Mouse (Mus musculus) midbrain, embryonic 12.5 days (tissue): ENCODE results near the gene Olfr318. TPM values are rescaled to one million over a fixed set of nuclear protein-coding genes. Genes with fewer than 3 reads are reported as not detected.

Experiments
- ATAC-seq: fragments of 200-750 bp; cut with Nextera tagmentation; 2 replicates; pipeline ENCODE4 v1.8.0; 2017; ENCODE audit warnings: low read depth, moderate TSS enrichment, moderate library complexity; ENCODE audit not compliant: low FRiP score
- H3K27ac ChIP-seq: fragments of 300-500 bp; sonication (generic); replicated peaks from 2 replicates; pipeline ENCODE4 v1.5.1; 2016; ENCODE audit warnings: mild to moderate bottlenecking
- H3K27me3 ChIP-seq: fragments of 300-500 bp; sonication (generic); 2 replicates; pipeline ENCODE4 v1.6.1; 2016; ENCODE audit warnings: mild to moderate bottlenecking
- H3K36me3 ChIP-seq: fragments of 300-500 bp; sonication (generic); 2 replicates; pipeline ENCODE4 v1.6.1; 2016
- H3K4me1 ChIP-seq: fragments of 300-500 bp; sonication (generic); 2 replicates; pipeline ENCODE4 v1.6.1; 2016
- H3K4me2 ChIP-seq: fragments of 300-500 bp; sonication (generic); replicated peaks from 2 replicates; pipeline ENCODE4 v1.6.1; 2016; ENCODE audit warnings: mild to moderate bottlenecking, moderate library complexity
- H3K4me3 ChIP-seq: fragments of 300-500 bp; sonication (generic); 2 replicates; pipeline ENCODE4 v1.5.1; 2016; ENCODE audit warnings: mild to moderate bottlenecking
- H3K9ac ChIP-seq: fragments of 300-500 bp; sonication (generic); replicated peaks from 2 replicates; pipeline ENCODE4 v1.6.1; 2016; ENCODE audit warnings: mild to moderate bottlenecking, moderate library complexity
- H3K9me3 ChIP-seq: fragments of 300-500 bp; sonication (generic); 2 replicates; pipeline ENCODE4 v1.6.1; 2016; ENCODE audit warnings: mild to moderate bottlenecking
- WGBS: fragments of 180-500 bp; shearing (Covaris S2); methylation state at CpG from one replicate; pipeline ENCODE4 v1.1.7; 2016; 5-methylcytosine and 5-hydroxymethylcytosine counted together
- polyA plus RNA-seq: library from polyadenylated mRNA; unstranded; fragments of >200 nt; fragmentation: Nextera tagmentation; extraction: Ambion mirVana; gene quantifications from 2 replicates; pipeline ENCODE4 v1.2.1, GENCODE M21; 2016

Gene Olfr318
- polyA plus RNA-seq, 1 experiment from 2014 or later: not detected

DNA sequence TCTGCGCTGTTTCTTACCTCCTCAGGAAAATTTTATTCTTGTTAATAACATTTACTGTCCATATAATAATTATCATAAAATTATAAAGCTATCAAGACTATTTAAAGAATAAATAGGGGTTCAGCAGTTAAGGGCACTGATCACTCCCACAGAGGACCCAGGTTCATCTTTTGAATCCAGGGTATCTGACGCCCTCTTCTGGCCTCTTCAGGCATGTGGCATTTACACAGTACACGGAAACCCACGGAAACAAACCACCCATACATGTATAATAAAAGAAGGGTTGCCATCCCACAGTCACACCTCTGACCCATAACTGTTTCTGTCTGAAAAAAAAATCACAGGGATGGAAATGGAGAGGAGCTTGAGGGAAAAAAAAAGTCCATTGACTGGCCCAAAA, 52.0 kb downstream of the Olfr318 start:
- H3K9me3 ChIP-seq: no peaks in the 10 kb centered on the region
- WGBS: 52% methylated on average over 4 of the region's 4 CpGs
- H3K4me3 ChIP-seq: no peak overlapping the region
- H3K27me3 ChIP-seq: no peaks in the 10 kb centered on the region
- ATAC-seq: no peak
- no peak overlapping the region for H3K27ac ChIP-seq
- no peaks in the 10 kb centered on the region for H3K4me1 ChIP-seq
- no peaks in the 10 kb centered on the region for H3K36me3 ChIP-seq
- no peak overlapping the region for H3K4me2 ChIP-seq
- no peak overlapping the region for H3K9ac ChIP-seq

DNA sequence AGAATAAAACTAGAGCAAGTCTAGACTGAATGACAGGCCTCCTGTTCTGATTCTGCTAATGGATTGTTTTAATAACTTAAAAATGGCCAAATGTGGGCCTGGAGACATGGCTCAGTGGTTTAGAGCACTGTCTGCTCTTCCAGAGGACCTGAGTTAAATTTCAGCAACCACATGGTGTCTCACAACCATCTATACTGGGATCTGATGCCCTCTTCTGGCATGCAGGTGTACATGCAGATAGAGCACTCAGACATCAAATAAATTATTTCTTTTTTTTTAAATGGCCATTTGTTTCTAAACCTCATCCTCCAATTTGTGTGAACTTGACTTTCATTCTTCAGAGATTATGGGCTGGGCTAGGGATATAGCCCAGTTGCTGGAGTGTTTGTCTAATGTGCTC, 54.6 kb downstream of the Olfr318 start:
- Histone ChIP-seq H3K9me3 (no peaks in the 10 kb centered on the region), H3K27ac (no peak overlapping the region), H3K9ac (no peak overlapping the region), H3K36me3 (no peaks in the 10 kb centered on the region), H3K27me3 (no peaks in the 10 kb centered on the region), H3K4me3 (no peak overlapping the region), H3K4me2 (no peak overlapping the region), H3K4me1 (no peaks in the 10 kb centered on the region)
- no peak for ATAC-seq

Other genes starting within 250 kb of the Olfr318 start
- not detected in 2 replicates for gene Olfr332, start 231.5 kb downstream of the Olfr318 start, polyA plus RNA-seq
- not detected in 2 replicates for gene Olfr331, start 221.4 kb downstream of the Olfr318 start, polyA plus RNA-seq
- not detected in 2 replicates for gene Olfr330, start 189.2 kb downstream of the Olfr318 start, polyA plus RNA-seq
- gene Olfr329-ps, start 177.6 kb downstream of the Olfr318 start, polyA plus RNA-seq: not detected in 2 replicates
- gene Olfr328, start 168.4 kb downstream of the Olfr318 start, polyA plus RNA-seq: 0.08 and 0.14 TPM in 2 replicates
- not detected in 2 replicates for gene Olfr224, start 153.5 kb downstream of the Olfr318 start, polyA plus RNA-seq
- not detected in 2 replicates for gene Olfr325, start 146.3 kb downstream of the Olfr318 start, polyA plus RNA-seq
- not detected in 2 replicates for gene Olfr324, start 128.9 kb downstream of the Olfr318 start, polyA plus RNA-seq
- gene 2210407C18Rik, start 107.9 kb downstream of the Olfr318 start, polyA plus RNA-seq: not detected in 2 replicates
- gene Olfr323, start 93.5 kb downstream of the Olfr318 start, polyA plus RNA-seq: not detected in 2 replicates
- 0.13 and 0.28 TPM in 2 replicates for gene Trim58, start 83.5 kb downstream of the Olfr318 start, polyA plus RNA-seq
- not detected in 2 replicates for gene Olfr322, start 65.2 kb downstream of the Olfr318 start, polyA plus RNA-seq
- gene Olfr320, start 42.9 kb downstream of the Olfr318 start, polyA plus RNA-seq: not detected in 2 replicates
- gene Olfr319, start 24.9 kb downstream of the Olfr318 start, polyA plus RNA-seq: not detected in 2 replicates
- not detected in 2 replicates for gene Olfr317, start 15.2 kb upstream of the Olfr318 start, polyA plus RNA-seq
- not detected in 2 replicates for gene Olfr316, start 28.7 kb upstream of the Olfr318 start, polyA plus RNA-seq
- not detected in 2 replicates for gene Olfr315, start 49.2 kb upstream of the Olfr318 start, polyA plus RNA-seq
- not detected in 2 replicates for gene Olfr314, start 58.9 kb upstream of the Olfr318 start, polyA plus RNA-seq
- gene Fam183b, start 77.9 kb upstream of the Olfr318 start, polyA plus RNA-seq: 2.0 and 2.1 TPM in 2 replicates
- not detected in 2 replicates for gene Olfr313, start 91.0 kb upstream of the Olfr318 start, polyA plus RNA-seq
- not detected in 2 replicates for gene Olfr312, start 105.2 kb upstream of the Olfr318 start, polyA plus RNA-seq
- gene Olfr311, start 115.2 kb upstream of the Olfr318 start, polyA plus RNA-seq: not detected in 2 replicates
- gene Gm12258, start 123.1 kb upstream of the Olfr318 start, polyA plus RNA-seq: 17.7 and 19.9 TPM in 2 replicates
- gene 2810021J22Rik, start 143.2 kb upstream of the Olfr318 start, polyA plus RNA-seq: 10.2 and 13.7 TPM in 2 replicates
- 5.3 and 5.5 TPM in 2 replicates for gene Zfp39, start 180.2 kb upstream of the Olfr318 start, polyA plus RNA-seq
- gene Btnl10, start 193.9 kb upstream of the Olfr318 start, polyA plus RNA-seq: not detected in 2 replicates
- 437 and 465 TPM in 2 replicates for gene Rnf187, start 214.9 kb upstream of the Olfr318 start, polyA plus RNA-seq
- 177 and 223 TPM in 2 replicates for gene Hist3h2ba, start 224.9 kb upstream of the Olfr318 start, polyA plus RNA-seq
- 87.2 and 87.5 TPM in 2 replicates for gene Hist3h2a, start 230.7 kb upstream of the Olfr318 start, polyA plus RNA-seq
- gene Trim17, start 230.7 kb upstream of the Olfr318 start, polyA plus RNA-seq: 0.64 and 0.86 TPM in 2 replicates